Mouse (Mus musculus): Measurements from ENCODE around the gene AU015836. TPM values are rescaled to one million over a fixed set of nuclear protein-coding genes. Genes with fewer than 3 reads are reported as not detected.

Gene AU015836
- polyA plus RNA-seq, 1 experiment from 2014 or later, result not detected

GRCm38 (mm10) chrX:94012479-94013167 is 44.2 kb downstream of the AU015836 start:
- ATAC-seq (replicated peaks; ENCODE audit: low FRiP score), result peak; percentile 85
- no peaks in the 10 kb centered on the region for H3K36me3 ChIP-seq
- 32% methylated on average over 12 of the region's 12 CpGs for WGBS
- 0 out of 2 replicates have a peak overlapping the region, but pooled peaks have one; percentile 22 for H3K27ac ChIP-seq
- H3K4me3 ChIP-seq (replicated peaks), result no peak overlapping the region
- 0 out of 2 replicates have a peak, but pooled peaks cover 7% of the 10 kb centered on the region for H3K4me1 ChIP-seq
- H3K9ac ChIP-seq, result no peak overlapping the region
- H3K4me2 ChIP-seq, result peak overlapping the region; percentile 36
- peaks cover 61% of the 10 kb centered on the region for H3K27me3 ChIP-seq
- H3K9me3 ChIP-seq (replicated peaks), result no peaks in the 10 kb centered on the region

- H3K27me3 ChIP-seq, result peaks cover 53% of the 10 kb centered on the region
- H3K4me2 ChIP-seq, result no peak overlapping the region
- H3K9me3 ChIP-seq (replicated peaks), result no peaks in the 10 kb centered on the region
- no peak for ATAC-seq (replicated peaks; ENCODE audit: low FRiP score)
- H3K27ac ChIP-seq, result no peak overlapping the region
- no peaks in the 10 kb centered on the region for H3K36me3 ChIP-seq
- no peak overlapping the region for H3K9ac ChIP-seq
- H3K4me1 ChIP-seq, result 0 out of 2 replicates have a peak, but pooled peaks cover 7% of the 10 kb centered on the region
- 31% methylated on average over 1 of the region's 1 CpGs for WGBS
- H3K4me3 ChIP-seq (replicated peaks), result no peak overlapping the region
Observed at GRCm38 (mm10) chrX:94016891-94017290, 48.4 kb downstream of the AU015836 start.

GRCm38 (mm10) chrX:94022264-94022874 is 53.9 kb downstream of the AU015836 start:
- Histone ChIP-seq H3K4me1 (no peaks in the 10 kb centered on the region), H3K27me3 (peaks cover 44% of the 10 kb centered on the region), H3K4me2 (no peak overlapping the region), H3K9ac (no peak overlapping the region), H3K36me3 (no peaks in the 10 kb centered on the region), H3K9me3 (replicated peaks) (no peaks in the 10 kb centered on the region), H3K4me3 (replicated peaks) (no peak overlapping the region), H3K27ac (no peak overlapping the region)
- WGBS, result 73% methylated on average over 5 of the region's 5 CpGs
- no peak for ATAC-seq (replicated peaks; ENCODE audit: low FRiP score)

Other genes with a start within 250 kb of the AU015836 start
- gene Pdk3, start 136.5 kb upstream of the AU015836 start, polyA plus RNA-seq (2015; fragmentation: Nextera tagmentation; extraction: Ambion mirVana), result 64.1 and 70.4 TPM in 2 replicates
- gene Zfx, start 155.0 kb downstream of the AU015836 start, polyA plus RNA-seq (2015; fragmentation: Nextera tagmentation; extraction: Ambion mirVana), result 30.0 and 32.4 TPM in 2 replicates
- 74.7 and 79.2 TPM in 2 replicates for gene Eif2s3x, start 244.2 kb downstream of the AU015836 start, polyA plus RNA-seq (2015; fragmentation: Nextera tagmentation; extraction: Ambion mirVana)

Measured in kidney, embryonic 15.5 days (tissue).